Mouse (Mus musculus): ENCODE measurements at regions not wholly inside any gene's neighbourhood (a gene's known extent, or its start where the extent isn't known, plus 50 kb on each side); places are given as distances from the start of the nearest gene placed in this dataset.
A peak's percentile ranks its signal among the peaks of the same experiment; 100 is the strongest.

GRCm38 (mm10) chr1:30362072-30362769 is 511.5 kb downstream of the Phf3 start:
- DNase-seq (ENCODE audit: low read depth, low spot score), result no peak

- DNase-seq (ENCODE audit: low read depth, low spot score), result no peak
Measured at GRCm38 (mm10) chr1:30320657-30321262, 553.0 kb downstream of the Phf3 start.

GRCm38 (mm10) chr1:30318195-30318594 is 555.5 kb downstream of the Phf3 start:
- no peak for DNase-seq (ENCODE audit: low read depth, low spot score)

- DNase-seq (ENCODE audit: low read depth, low spot score), result no peak
Measured at GRCm38 (mm10) chr1:30289073-30289472, 584.6 kb downstream of the Phf3 start.

DNA sequence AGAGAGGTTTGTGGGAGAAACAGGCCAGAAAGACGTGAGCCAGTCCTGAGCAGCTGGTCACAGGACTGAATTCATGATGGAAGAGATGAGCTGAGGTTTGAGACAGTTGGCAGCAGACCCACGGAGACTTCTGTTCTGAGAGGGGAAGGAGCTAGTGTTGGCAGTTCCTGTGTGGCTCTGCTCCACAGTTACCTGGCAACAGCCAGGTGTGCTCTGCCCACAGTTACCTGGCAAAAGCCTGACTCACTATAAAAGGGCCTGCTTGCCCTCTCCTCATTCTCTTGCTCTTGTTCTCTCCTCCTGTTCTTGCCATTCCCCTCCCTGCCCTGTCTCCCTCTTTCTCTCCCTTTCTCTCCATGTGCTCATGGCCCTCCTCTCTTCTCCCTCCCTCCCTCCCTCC is 611.3 kb downstream of the Phf3 start:
- no peak for DNase-seq (ENCODE audit: low read depth, low spot score)

GRCm38 (mm10) chr1:30259547-30259946 is 614.2 kb downstream of the Phf3 start:
- DNase-seq (ENCODE audit: low read depth, low spot score), result peak; percentile 4

DNA sequence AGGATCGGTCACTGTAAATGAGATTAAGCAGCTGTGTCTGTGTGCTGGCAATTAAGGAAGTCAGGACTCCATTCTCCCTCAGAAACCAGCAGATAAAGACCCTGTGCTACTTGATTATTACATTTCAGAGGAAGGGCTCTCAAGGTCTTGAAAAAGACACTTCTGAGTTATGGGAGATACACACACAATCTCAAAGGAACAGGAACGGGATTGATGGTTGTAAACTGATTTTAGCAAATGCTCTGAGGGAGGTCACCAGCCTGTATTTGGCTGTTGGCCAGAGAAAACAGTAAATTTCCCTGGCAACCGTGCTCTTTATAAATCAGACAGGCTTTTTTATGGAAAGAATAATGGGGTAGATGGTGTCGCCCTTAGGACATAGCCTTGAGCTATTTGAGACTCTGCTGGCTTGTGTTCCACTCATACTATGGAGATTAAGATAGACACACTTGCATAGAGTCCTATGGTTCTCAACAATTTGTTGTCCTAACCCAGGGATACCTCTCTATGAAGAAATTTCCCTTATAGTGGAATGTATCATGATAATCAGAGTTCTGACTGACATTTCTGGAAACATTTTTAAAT is 656.9 kb downstream of the Phf3 start:
- peak; percentile 62 for DNase-seq (ENCODE audit: low read depth, low spot score)

DNA sequence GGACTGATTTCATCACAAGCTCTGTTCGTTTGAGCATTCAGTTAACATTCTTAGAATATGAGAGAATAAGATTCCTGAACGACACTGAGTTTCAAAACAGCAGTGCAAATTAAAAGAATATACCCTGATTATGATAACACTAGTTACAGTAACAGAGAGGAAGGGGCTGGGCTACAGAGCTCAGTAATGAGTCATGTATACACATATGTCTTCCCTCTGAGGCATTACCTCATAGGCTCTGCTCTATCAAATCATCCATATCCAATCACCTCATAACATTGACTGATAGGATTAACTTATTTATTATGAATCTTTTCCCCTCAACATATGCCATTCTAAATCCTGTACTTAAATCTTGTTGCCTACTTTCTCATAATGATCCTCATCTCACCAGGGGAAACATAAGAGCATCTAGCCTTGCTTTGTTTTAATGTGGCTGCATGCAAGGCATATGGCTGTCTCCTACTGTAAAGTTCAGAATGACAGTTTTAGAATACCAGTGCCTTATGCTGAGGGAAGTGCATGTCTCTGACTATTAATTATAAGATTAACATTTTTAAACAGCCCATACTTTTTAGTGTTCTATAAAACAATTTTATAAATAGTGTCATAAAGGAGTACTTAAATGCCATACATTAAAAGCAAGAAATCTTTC is 669.0 kb downstream of the Phf3 start:
- DNase-seq (ENCODE audit: low read depth, low spot score), result no peak

GRCm38 (mm10) chr1:30176225-30176624 is 697.5 kb downstream of the Phf3 start:
- no peak for DNase-seq (ENCODE audit: low read depth, low spot score)

DNA sequence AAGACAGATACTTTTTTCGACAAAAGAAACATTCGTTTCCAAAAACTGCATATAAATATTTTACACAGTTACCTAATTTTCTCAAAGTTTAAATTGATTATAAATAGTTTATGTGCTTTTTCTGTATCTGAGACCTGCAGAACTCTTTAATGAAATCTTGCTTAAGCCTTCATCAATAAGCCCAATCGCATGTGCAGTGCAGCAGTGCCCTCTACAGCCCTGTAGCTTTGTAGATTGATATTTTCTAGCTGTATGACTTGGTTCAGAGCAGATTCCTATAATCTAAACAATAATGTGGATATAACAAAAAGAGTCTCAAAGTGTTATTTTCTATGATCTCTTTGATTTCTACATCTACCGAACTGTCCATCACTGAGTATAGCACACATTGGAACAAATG is 728.7 kb downstream of the Phf3 start:
- DNase-seq (ENCODE audit: low read depth, low spot score), result peak; percentile 18

- no peak for DNase-seq (ENCODE audit: low read depth, low spot score)
Measured at GRCm38 (mm10) chr1:30114186-30114585, 759.5 kb downstream of the Phf3 start.
